Mouse (Mus musculus) 3T3-L1 (cell line): ENCODE data around the gene Rps17.

Experiments
- DNase-seq: peaks from one replicate; pipeline ENCODE4 v3.0.0-alpha.2; 2015; ENCODE audit warnings: low read depth, low spot score

Gene Rps17

GRCm38 (mm10) chr7:81331851-81332250, 13.2 kb downstream of the Rps17 start:
- no peak for DNase-seq

GRCm38 (mm10) chr7:81330767-81331166, 14.3 kb downstream of the Rps17 start:
- DNase-seq: no peak

- no peak for DNase-seq
Measured at GRCm38 (mm10) chr7:81327661-81328060, 17.4 kb downstream of the Rps17 start.

GRCm38 (mm10) chr7:81326859-81327258, 18.2 kb downstream of the Rps17 start:
- no peak for DNase-seq

GRCm38 (mm10) chr7:81326043-81326442, 19.0 kb downstream of the Rps17 start:
- no peak for DNase-seq

GRCm38 (mm10) chr7:81321776-81322175, 23.3 kb downstream of the Rps17 start:
- DNase-seq: peak; percentile 58

GRCm38 (mm10) chr7:81319749-81320148, 25.3 kb downstream of the Rps17 start:
- peak; percentile 74 for DNase-seq

- peak; percentile 76 for DNase-seq
Measured at GRCm38 (mm10) chr7:81315583-81315982, 29.5 kb downstream of the Rps17 start.

- peak; percentile 70 for DNase-seq
Measured at GRCm38 (mm10) chr7:81311581-81311980, 33.5 kb downstream of the Rps17 start.

GRCm38 (mm10) chr7:81311130-81311529, 33.9 kb downstream of the Rps17 start:
- DNase-seq: no peak

GRCm38 (mm10) chr7:81309247-81309646, 35.8 kb downstream of the Rps17 start:
- DNase-seq: no peak

- DNase-seq: no peak
Measured at GRCm38 (mm10) chr7:81307735-81308134, 37.3 kb downstream of the Rps17 start.

GRCm38 (mm10) chr7:81304675-81305074, 40.4 kb downstream of the Rps17 start:
- DNase-seq: no peak

GRCm38 (mm10) chr7:81304100-81304499, 41.0 kb downstream of the Rps17 start:
- DNase-seq: no peak

GRCm38 (mm10) chr7:81303682-81304081, 41.4 kb downstream of the Rps17 start:
- no peak for DNase-seq

GRCm38 (mm10) chr7:81301323-81301722, 43.7 kb downstream of the Rps17 start:
- DNase-seq: no peak

GRCm38 (mm10) chr7:81298206-81298605, 46.8 kb downstream of the Rps17 start:
- DNase-seq: no peak

GRCm38 (mm10) chr7:81295169-81295568, 49.9 kb downstream of the Rps17 start:
- no peak for DNase-seq
